Mouse (Mus musculus) kidney, embryonic 16.5 days (tissue): ENCODE results near the gene Cpsf6. TPM values are rescaled to one million over a fixed set of nuclear protein-coding genes. Genes with fewer than 3 reads are reported as not detected.

Source experiments
- ATAC-seq: fragments of 200-750 bp; cut with Nextera tagmentation; 2 replicates; pipeline ENCODE4 v1.8.0; 2017; ENCODE audit warnings: moderate TSS enrichment; ENCODE audit not compliant: low FRiP score, low TSS enrichment
- H3K27ac ChIP-seq: fragments of 300-500 bp; sonication (generic); 2 replicates; pipeline ENCODE4 v1.5.1; 2014; ENCODE audit warnings: low read length
- H3K27me3 ChIP-seq: fragments of 300-500 bp; sonication (generic); 2 replicates; pipeline ENCODE4 v1.6.1; 2014; ENCODE audit warnings: low read length, control low read depth, mixed read lengths; ENCODE audit not compliant: insufficient read depth
- H3K36me3 ChIP-seq: fragments of 300-500 bp; sonication (generic); 2 replicates; pipeline ENCODE4 v1.6.1; 2014; ENCODE audit warnings: low read length, control low read depth, mixed read lengths; ENCODE audit not compliant: insufficient read depth
- H3K4me1 ChIP-seq: fragments of 300-500 bp; sonication (generic); 2 replicates; pipeline ENCODE4 v1.6.1; 2014; ENCODE audit warnings: low read length, control low read depth, mixed read lengths; ENCODE audit not compliant: insufficient read depth
- H3K4me2 ChIP-seq: fragments of 300-500 bp; sonication (generic); replicated peaks from 2 replicates; pipeline ENCODE4 v1.6.1; 2014; ENCODE audit warnings: low read depth, low read length
- H3K4me3 ChIP-seq: fragments of 300-500 bp; sonication (generic); 2 replicates; pipeline ENCODE4 v1.5.1; 2014; ENCODE audit warnings: mild to moderate bottlenecking, low read length
- H3K9ac ChIP-seq: fragments of 300-500 bp; sonication (generic); replicated peaks from 2 replicates; pipeline ENCODE4 v1.6.1; 2014; ENCODE audit warnings: low read length
- H3K9me3 ChIP-seq: fragments of 300-500 bp; sonication (generic); 2 replicates; pipeline ENCODE4 v1.6.1; 2016; ENCODE audit warnings: low read length, control low read depth
- WGBS: fragments of 180-500 bp; shearing (Covaris S2); extraction: QIAGEN DNeasy Blood & Tissue Kit; methylation state at CpG from one replicate; pipeline ENCODE4 v1.1.7; 2014; 5-methylcytosine and 5-hydroxymethylcytosine counted together
- polyA plus RNA-seq: library from polyadenylated mRNA; unstranded; fragments of >200 nt; fragmentation: Nextera tagmentation; extraction: Ambion mirVana; gene quantifications from 2 replicates; pipeline ENCODE4 v1.2.1, GENCODE M21; 2015

Gene Cpsf6
- polyA plus RNA-seq, 1 experiment from 2014 or later = 151 TPM

GRCm38 (mm10) chr10:117378642-117379041 is 1.2 kb downstream of the Cpsf6 start:
- no peaks in the 10 kb centered on the region for H3K27me3 ChIP-seq
- H3K36me3 ChIP-seq = no peaks in the 10 kb centered on the region
- no peak for ATAC-seq
- no peak overlapping the region for H3K4me2 ChIP-seq
- WGBS = 90% methylated on average over 3 of the region's 3 CpGs
- H3K9me3 ChIP-seq = no peaks in the 10 kb centered on the region
- H3K27ac ChIP-seq = no peak overlapping the region
- peaks cover 13% of the 10 kb centered on the region for H3K4me1 ChIP-seq
- H3K9ac ChIP-seq = no peak overlapping the region
- H3K4me3 ChIP-seq = no peak overlapping the region

- Histone ChIP-seq H3K27me3 (no peaks in the 10 kb centered on the region), H3K27ac (no peak overlapping the region), H3K9ac (no peak overlapping the region), H3K4me3 (no peak overlapping the region), H3K4me1 (peaks cover 13% of the 10 kb centered on the region), H3K4me2 (no peak overlapping the region), H3K9me3 (no peaks in the 10 kb centered on the region), H3K36me3 (no peaks in the 10 kb centered on the region)
- WGBS = 93% methylated on average over 11 of the region's 11 CpGs
- ATAC-seq = no peak
Measured at GRCm38 (mm10) chr10:117378291-117378555, 1.6 kb downstream of the Cpsf6 start.

GRCm38 (mm10) chr10:117377431-117378290 is 2.2 kb downstream of the Cpsf6 start:
- peak overlapping the region; percentile 75 for H3K4me2 ChIP-seq
- peak overlapping the region; percentile 81 for H3K4me3 ChIP-seq
- H3K27ac ChIP-seq = 0 out of 2 replicates have a peak overlapping the region, but pooled peaks have one; percentile 8
- WGBS = 16% methylated on average over 16 of the region's 16 CpGs
- ATAC-seq = no peak
- H3K9me3 ChIP-seq = no peaks in the 10 kb centered on the region
- no peaks in the 10 kb centered on the region for H3K36me3 ChIP-seq
- H3K9ac ChIP-seq = peak overlapping the region; percentile 67
- no peaks in the 10 kb centered on the region for H3K27me3 ChIP-seq
- H3K4me1 ChIP-seq = peaks cover 13% of the 10 kb centered on the region

GRCm38 (mm10) chr10:117376580-117377189 is 3.1 kb downstream of the Cpsf6 start:
- H3K27me3 ChIP-seq = no peaks in the 10 kb centered on the region
- under 1% methylated on average over 73 of the region's 86 CpGs for WGBS

GRCm38 (mm10) chr10:117375841-117376579 is 3.8 kb downstream of the Cpsf6 start:
- Histone ChIP-seq H3K4me3 (peak overlapping the region; percentile 81), H3K36me3 (no peaks in the 10 kb centered on the region), H3K27me3 (no peaks in the 10 kb centered on the region), H3K4me1 (peaks cover 13% of the 10 kb centered on the region), H3K9ac (peak overlapping the region; percentile 100), H3K27ac (peak overlapping the region; percentile 97), H3K9me3 (no peaks in the 10 kb centered on the region), H3K4me2 (peak overlapping the region; percentile 72)
- peak; percentile 65 for ATAC-seq
- WGBS = under 1% methylated on average over 74 of the region's 74 CpGs

More at GRCm38 (mm10) chr10:117376580-117377189, 3.1 kb downstream of the Cpsf6 start:
- peak; percentile 97 for ATAC-seq
- Histone ChIP-seq H3K9ac (peak overlapping the region; percentile 100), H3K27ac (peak overlapping the region; percentile 97), H3K4me1 (peaks cover 13% of the 10 kb centered on the region), H3K9me3 (no peaks in the 10 kb centered on the region), H3K36me3 (no peaks in the 10 kb centered on the region), H3K4me3 (peak overlapping the region; percentile 81), H3K4me2 (peak overlapping the region; percentile 75)

- WGBS = 16% methylated on average over 10 of the region's 10 CpGs
- Histone ChIP-seq H3K4me2 (peak overlapping the region; percentile 72), H3K9me3 (no peaks in the 10 kb centered on the region), H3K9ac (peak overlapping the region; percentile 48; the same call in 1 of the 2 replicates), H3K4me3 (peak overlapping the region; percentile 81), H3K36me3 (no peaks in the 10 kb centered on the region), H3K27ac (no peak overlapping the region), H3K4me1 (peaks cover 13% of the 10 kb centered on the region), H3K27me3 (no peaks in the 10 kb centered on the region)
- ATAC-seq = no peak
Measured at GRCm38 (mm10) chr10:117375163-117375562, 4.7 kb downstream of the Cpsf6 start.

- H3K9ac ChIP-seq = no peak overlapping the region
- no peaks in the 10 kb centered on the region for H3K9me3 ChIP-seq
- WGBS = 36% methylated on average over 3 of the region's 3 CpGs
- H3K4me1 ChIP-seq = no peaks in the 10 kb centered on the region
- H3K4me2 ChIP-seq = no peak overlapping the region
- H3K27ac ChIP-seq = no peak overlapping the region
- H3K36me3 ChIP-seq = peaks cover 57% of the 10 kb centered on the region
- H3K27me3 ChIP-seq = no peaks in the 10 kb centered on the region
- no peak for ATAC-seq
- H3K4me3 ChIP-seq = no peak overlapping the region
Measured at GRCm38 (mm10) chr10:117363106-117363505, 16.7 kb downstream of the Cpsf6 start.

GRCm38 (mm10) chr10:117358891-117359290 is 20.9 kb downstream of the Cpsf6 start:
- no peak overlapping the region for H3K9ac ChIP-seq
- H3K4me3 ChIP-seq = no peak overlapping the region
- H3K36me3 ChIP-seq = peaks cover 59% of the 10 kb centered on the region
- ATAC-seq = no peak
- H3K4me2 ChIP-seq = no peak overlapping the region
- no peaks in the 10 kb centered on the region for H3K9me3 ChIP-seq
- no peak overlapping the region for H3K27ac ChIP-seq
- 89% methylated on average over 11 of the region's 11 CpGs for WGBS
- H3K4me1 ChIP-seq = no peaks in the 10 kb centered on the region
- H3K27me3 ChIP-seq = no peaks in the 10 kb centered on the region

GRCm38 (mm10) chr10:117343000-117343399 is 36.8 kb downstream of the Cpsf6 start:
- no peak overlapping the region for H3K4me2 ChIP-seq
- 88% methylated on average over 4 of the region's 4 CpGs for WGBS
- no peak for ATAC-seq
- no peak overlapping the region for H3K27ac ChIP-seq
- H3K4me3 ChIP-seq = no peak overlapping the region
- no peaks in the 10 kb centered on the region for H3K27me3 ChIP-seq
- H3K9me3 ChIP-seq = no peaks in the 10 kb centered on the region
- H3K36me3 ChIP-seq = 0 out of 2 replicates have a peak, but pooled peaks cover 2% of the 10 kb centered on the region
- no peaks in the 10 kb centered on the region for H3K4me1 ChIP-seq
- H3K9ac ChIP-seq = no peak overlapping the region
